Mouse (Mus musculus): ENCODE measurements around the gene Pirt. TPM values are rescaled to one million over a fixed set of nuclear protein-coding genes. Genes with fewer than 3 reads are reported as not detected.
A peak's percentile ranks its signal among the peaks of the same experiment; 100 is the strongest.

Gene Pirt
- polyA plus RNA-seq, 1 experiment from 2014 or later: 0.60 TPM

DNA sequence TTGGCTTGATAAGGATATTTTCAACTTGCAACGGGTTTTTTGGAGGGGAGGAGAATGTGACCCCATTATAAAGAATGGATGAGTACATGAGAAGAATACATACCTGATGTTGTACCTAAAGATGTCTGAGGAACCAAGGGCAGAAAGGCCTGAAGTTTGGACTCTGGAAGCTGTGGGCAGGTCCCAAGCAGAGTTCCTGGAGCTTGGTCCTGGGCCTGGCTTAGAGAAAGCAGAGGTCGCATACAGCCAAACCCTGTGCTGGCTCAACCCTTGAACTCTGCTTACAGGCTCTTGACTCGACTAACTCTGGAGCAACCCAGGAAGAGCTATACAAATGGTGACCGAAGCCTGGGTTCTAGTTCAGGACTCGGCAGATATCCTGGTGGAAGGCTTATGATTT is 30.2 kb downstream of the Pirt start:
- ATAC-seq (ENCODE audit: low FRiP score) (no peak), DNase-seq (ENCODE audit: low spot score, missing footprints) (peak; percentile 54)
- 89% methylated on average over 5 of the region's 5 CpGs for WGBS
- Histone ChIP-seq H3K27me3 (ENCODE audit: control insufficient read depth, insufficient read depth, low read length) (no peaks in the 10 kb centered on the region), H3K4me3 (ENCODE audit: low read depth, low read length) (no peak overlapping the region), H3K36me3 (ENCODE audit: control insufficient read depth, insufficient read depth, low read length) (no peaks in the 10 kb centered on the region), H3K27ac (ENCODE audit: low read depth, low read length) (no peak overlapping the region), H3K9ac (ENCODE audit: low read length) (no peak overlapping the region), H3K4me1 (ENCODE audit: control insufficient read depth, insufficient read depth, low read length) (no peaks in the 10 kb centered on the region), H3K9me3 (ENCODE audit: control insufficient read depth, low read length) (no peaks in the 10 kb centered on the region), H3K4me2 (no peak overlapping the region)

- Histone ChIP-seq H3K4me1 (ENCODE audit: control insufficient read depth, insufficient read depth, low read length) (no peaks in the 10 kb centered on the region), H3K27ac (ENCODE audit: low read depth, low read length) (no peak overlapping the region), H3K9me3 (ENCODE audit: control insufficient read depth, low read length) (no peaks in the 10 kb centered on the region), H3K4me2 (no peak overlapping the region), H3K36me3 (ENCODE audit: control insufficient read depth, insufficient read depth, low read length) (no peaks in the 10 kb centered on the region), H3K27me3 (ENCODE audit: control insufficient read depth, insufficient read depth, low read length) (no peaks in the 10 kb centered on the region), H3K4me3 (ENCODE audit: low read depth, low read length) (no peak overlapping the region), H3K9ac (ENCODE audit: low read length) (no peak overlapping the region)
- ATAC-seq (ENCODE audit: low FRiP score) (no peak), DNase-seq (ENCODE audit: low spot score, missing footprints) (no peak)
- WGBS: 59% methylated on average over 2 of the region's 2 CpGs
Observed at GRCm38 (mm10) chr11:66945224-66945767, 33.5 kb downstream of the Pirt start.

GRCm38 (mm10) chr11:66946521-66946920 is 34.7 kb downstream of the Pirt start:
- Histone ChIP-seq H3K36me3 (ENCODE audit: control insufficient read depth, insufficient read depth, low read length) (no peaks in the 10 kb centered on the region), H3K27ac (ENCODE audit: low read depth, low read length) (no peak overlapping the region), H3K27me3 (ENCODE audit: control insufficient read depth, insufficient read depth, low read length) (no peaks in the 10 kb centered on the region), H3K4me1 (ENCODE audit: control insufficient read depth, insufficient read depth, low read length) (no peaks in the 10 kb centered on the region), H3K9me3 (ENCODE audit: control insufficient read depth, low read length) (no peaks in the 10 kb centered on the region), H3K4me2 (no peak overlapping the region), H3K4me3 (ENCODE audit: low read depth, low read length) (no peak overlapping the region), H3K9ac (ENCODE audit: low read length) (no peak overlapping the region)
- WGBS: 71% methylated on average over 6 of the region's 6 CpGs
- ATAC-seq (ENCODE audit: low FRiP score): no peak
- no peak for DNase-seq (ENCODE audit: low spot score, missing footprints)

DNA sequence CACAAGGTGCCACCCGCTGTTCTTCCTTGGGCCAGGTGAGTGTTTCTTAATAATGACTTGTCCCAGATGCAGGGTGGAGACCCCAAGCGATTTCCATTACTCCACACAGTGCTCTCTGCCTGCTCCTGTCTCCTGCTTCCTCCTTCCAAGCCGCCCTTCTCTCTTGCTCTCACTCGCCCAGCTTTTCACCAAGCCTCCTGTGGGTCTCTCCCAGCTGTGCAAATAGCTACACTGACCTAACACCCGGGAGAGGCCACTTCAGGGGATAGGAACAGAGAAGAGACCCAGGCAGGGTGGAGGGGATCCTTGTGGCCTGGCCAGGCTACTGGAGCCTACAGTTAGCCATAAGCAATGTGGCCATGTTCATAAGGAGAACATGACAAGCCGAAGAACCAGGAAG is 35.1 kb downstream of the Pirt start:
- no peaks in the 10 kb centered on the region for H3K36me3 ChIP-seq (ENCODE audit: control insufficient read depth, insufficient read depth, low read length)
- ATAC-seq (ENCODE audit: low FRiP score) (no peak), DNase-seq (ENCODE audit: low spot score, missing footprints) (peak; percentile 45)
- H3K9ac ChIP-seq (ENCODE audit: low read length): no peak overlapping the region
- no peaks in the 10 kb centered on the region for H3K9me3 ChIP-seq (ENCODE audit: control insufficient read depth, low read length)
- no peaks in the 10 kb centered on the region for H3K4me1 ChIP-seq (ENCODE audit: control insufficient read depth, insufficient read depth, low read length)
- H3K4me2 ChIP-seq: no peak overlapping the region
- no peak overlapping the region for H3K27ac ChIP-seq (ENCODE audit: low read depth, low read length)
- no peak overlapping the region for H3K4me3 ChIP-seq (ENCODE audit: low read depth, low read length)
- H3K27me3 ChIP-seq (ENCODE audit: control insufficient read depth, insufficient read depth, low read length): no peaks in the 10 kb centered on the region
- WGBS: 77% methylated on average over 6 of the region's 6 CpGs

GRCm38 (mm10) chr11:66956303-66956702 is 44.5 kb downstream of the Pirt start, which contains the start of gene Tmem238l:
Tmem238l (plus strand) TSS chr11:66956638.
- H3K9me3 ChIP-seq (ENCODE audit: control insufficient read depth, low read length): no peaks in the 10 kb centered on the region
- no peak for ATAC-seq (ENCODE audit: low FRiP score)
- peak; percentile 60 for DNase-seq (ENCODE audit: low spot score, missing footprints)
- 84% methylated on average over 9 of the region's 9 CpGs for WGBS
- no peak within 1 kb of the TSS for H3K27ac ChIP-seq (ENCODE audit: low read depth, low read length)
- H3K4me2 ChIP-seq: no peak within 1 kb of the TSS
- no peak within 1 kb of the TSS for H3K9ac ChIP-seq (ENCODE audit: low read length)
- no peak within 1 kb of the TSS for H3K4me3 ChIP-seq (ENCODE audit: low read depth, low read length)
- H3K36me3 ChIP-seq (ENCODE audit: control insufficient read depth, insufficient read depth, low read length): no peaks in the 10 kb centered on the region
- H3K27me3 ChIP-seq (ENCODE audit: control insufficient read depth, insufficient read depth, low read length): no peaks in the 10 kb centered on the region
- no peaks in the 10 kb centered on the region for H3K4me1 ChIP-seq (ENCODE audit: control insufficient read depth, insufficient read depth, low read length)

- no peaks in the 10 kb centered on the region for H3K4me1 ChIP-seq (ENCODE audit: control insufficient read depth, insufficient read depth, low read length)
- no peaks in the 10 kb centered on the region for H3K27me3 ChIP-seq (ENCODE audit: control insufficient read depth, insufficient read depth, low read length)
- DNase-seq (ENCODE audit: low spot score, missing footprints) (no peak), ATAC-seq (ENCODE audit: low FRiP score) (no peak)
- no peak overlapping the region for H3K9ac ChIP-seq (ENCODE audit: low read length)
- no peaks in the 10 kb centered on the region for H3K36me3 ChIP-seq (ENCODE audit: control insufficient read depth, insufficient read depth, low read length)
- H3K27ac ChIP-seq (ENCODE audit: low read depth, low read length): no peak overlapping the region
- WGBS: 82% methylated on average over 1 of the region's 1 CpGs
- no peak overlapping the region for H3K4me2 ChIP-seq
- no peaks in the 10 kb centered on the region for H3K9me3 ChIP-seq (ENCODE audit: control insufficient read depth, low read length)
- H3K4me3 ChIP-seq (ENCODE audit: low read depth, low read length): no peak overlapping the region
Observed at GRCm38 (mm10) chr11:66960797-66961196, 49.0 kb downstream of the Pirt start.

DNA sequence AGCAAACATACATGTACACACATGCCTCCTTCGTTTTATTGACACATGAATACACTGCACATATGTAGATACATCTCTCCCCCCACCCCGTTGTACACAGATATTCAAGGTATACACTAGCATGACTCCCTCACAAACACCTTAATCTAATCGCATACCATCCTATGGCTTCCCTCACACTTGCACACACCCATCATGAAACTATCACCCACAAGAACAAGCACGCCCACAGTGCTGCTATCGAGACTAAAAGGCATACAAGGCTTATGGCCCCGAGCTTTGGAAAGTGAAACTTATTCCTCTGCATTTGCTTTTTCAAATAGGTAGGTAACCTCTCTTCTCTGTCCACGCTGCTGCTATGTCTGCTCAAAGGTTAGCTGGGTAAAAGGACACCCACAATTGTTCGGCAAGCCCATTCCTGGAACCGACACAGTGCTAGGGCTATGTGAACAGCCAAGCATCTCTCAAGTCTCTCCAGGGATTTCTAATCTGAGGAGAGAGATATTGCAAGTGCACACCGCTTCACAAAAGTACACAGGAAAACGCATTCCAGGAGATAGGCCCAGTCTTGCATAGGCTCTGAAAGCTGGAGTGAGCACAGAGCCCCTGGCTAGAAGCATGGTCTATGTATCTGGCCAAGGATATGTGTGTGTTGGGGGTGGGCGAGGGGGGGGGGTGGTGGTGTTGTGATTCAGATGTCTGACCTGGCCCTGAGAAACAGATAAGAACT is 49.8 kb downstream of the Pirt start:
- 87% methylated on average over 12 of the region's 12 CpGs for WGBS

GRCm38 (mm10) chr11:66963462-66963861 is 51.7 kb downstream of the Pirt start:
- Histone ChIP-seq H3K4me3 (ENCODE audit: low read depth, low read length) (no peak overlapping the region), H3K9ac (ENCODE audit: low read length) (no peak overlapping the region), H3K9me3 (ENCODE audit: control insufficient read depth, low read length) (no peaks in the 10 kb centered on the region), H3K27ac (ENCODE audit: low read depth, low read length) (no peak overlapping the region), H3K4me2 (no peak overlapping the region), H3K36me3 (ENCODE audit: control insufficient read depth, insufficient read depth, low read length) (no peaks in the 10 kb centered on the region), H3K27me3 (ENCODE audit: control insufficient read depth, insufficient read depth, low read length) (no peaks in the 10 kb centered on the region), H3K4me1 (ENCODE audit: control insufficient read depth, insufficient read depth, low read length) (no peaks in the 10 kb centered on the region)
- ATAC-seq (ENCODE audit: low FRiP score): no peak
- DNase-seq (ENCODE audit: low spot score, missing footprints): peak; percentile 39
- 100% methylated on average over 1 of the region's 1 CpGs for WGBS

More for the DNA sequence above, 49.8 kb downstream of the Pirt start:
- H3K4me2 ChIP-seq: no peak overlapping the region
- no peak overlapping the region for H3K4me3 ChIP-seq (ENCODE audit: low read depth, low read length)
- H3K9ac ChIP-seq (ENCODE audit: low read length): no peak overlapping the region
- no peaks in the 10 kb centered on the region for H3K9me3 ChIP-seq (ENCODE audit: control insufficient read depth, low read length)
- no peak overlapping the region for H3K27ac ChIP-seq (ENCODE audit: low read depth, low read length)
- DNase-seq (ENCODE audit: low spot score, missing footprints) (peak; percentile 2), ATAC-seq (ENCODE audit: low FRiP score) (no peak)
- H3K36me3 ChIP-seq (ENCODE audit: control insufficient read depth, insufficient read depth, low read length): no peaks in the 10 kb centered on the region
- H3K27me3 ChIP-seq (ENCODE audit: control insufficient read depth, insufficient read depth, low read length): no peaks in the 10 kb centered on the region
- H3K4me1 ChIP-seq (ENCODE audit: control insufficient read depth, insufficient read depth, low read length): no peaks in the 10 kb centered on the region

- WGBS: 35% methylated on average over 7 of the region's 7 CpGs
- no peaks in the 10 kb centered on the region for H3K9me3 ChIP-seq (ENCODE audit: control insufficient read depth, low read length)
- ATAC-seq (ENCODE audit: low FRiP score) (no peak), DNase-seq (ENCODE audit: low spot score, missing footprints) (peak; percentile 10)
- no peaks in the 10 kb centered on the region for H3K27me3 ChIP-seq (ENCODE audit: control insufficient read depth, insufficient read depth, low read length)
- H3K4me3 ChIP-seq (ENCODE audit: low read depth, low read length): no peak overlapping the region
- no peak overlapping the region for H3K9ac ChIP-seq (ENCODE audit: low read length)
- no peak overlapping the region for H3K27ac ChIP-seq (ENCODE audit: low read depth, low read length)
- H3K4me2 ChIP-seq: no peak overlapping the region
- no peaks in the 10 kb centered on the region for H3K36me3 ChIP-seq (ENCODE audit: control insufficient read depth, insufficient read depth, low read length)
- no peaks in the 10 kb centered on the region for H3K4me1 ChIP-seq (ENCODE audit: control insufficient read depth, insufficient read depth, low read length)
Observed at GRCm38 (mm10) chr11:66966500-66967116, 54.8 kb downstream of the Pirt start.

Data from midbrain, embryonic 11.5 days (tissue).